Mouse (Mus musculus): ENCODE measurements around the gene Asah2.

- TF ChIP-seq POLR2A (IDR thresholded peaks at IDR 0.05; ENCODE audit: control insufficient read depth, low read depth, low read length) (no peak), CTCF (IDR thresholded peaks at IDR 0.05; ENCODE audit: control insufficient read depth, insufficient read depth, insufficient replicate concordance, low read depth, low read length) (no peak)
These were observed 19.4 kb downstream of the Asah2 start for GRCm38 (mm10) chr19:32088570-32088969.

Data from testis, adult 2 months (tissue).